Mouse (Mus musculus): Measurements from ENCODE around the gene BC030867.
A peak's percentile ranks its signal among the peaks of the same experiment; 100 is the strongest.

The BC030867 gene

DNA sequence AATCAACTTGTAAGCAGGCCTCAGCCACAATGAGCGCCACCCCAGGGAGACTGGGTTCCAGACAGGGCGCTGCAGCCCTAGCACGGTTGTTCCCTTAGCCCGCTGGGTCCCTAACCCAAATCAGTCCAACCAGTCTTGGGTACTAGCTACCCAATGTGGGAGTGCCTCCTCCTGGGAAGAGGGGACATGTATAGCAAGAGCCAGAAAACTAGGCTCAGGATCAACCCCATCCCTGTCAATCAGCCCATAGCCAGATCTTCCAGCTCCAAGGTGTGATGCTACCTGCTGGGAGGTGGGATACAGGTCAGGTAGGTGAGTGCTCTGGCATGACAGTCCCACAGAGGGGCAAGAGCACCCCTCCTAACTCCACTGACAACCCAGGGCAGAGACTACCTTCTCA, 41.5 kb downstream of the BC030867 start:
- no peak for DNase-seq (ENCODE audit: low spot score)

DNA sequence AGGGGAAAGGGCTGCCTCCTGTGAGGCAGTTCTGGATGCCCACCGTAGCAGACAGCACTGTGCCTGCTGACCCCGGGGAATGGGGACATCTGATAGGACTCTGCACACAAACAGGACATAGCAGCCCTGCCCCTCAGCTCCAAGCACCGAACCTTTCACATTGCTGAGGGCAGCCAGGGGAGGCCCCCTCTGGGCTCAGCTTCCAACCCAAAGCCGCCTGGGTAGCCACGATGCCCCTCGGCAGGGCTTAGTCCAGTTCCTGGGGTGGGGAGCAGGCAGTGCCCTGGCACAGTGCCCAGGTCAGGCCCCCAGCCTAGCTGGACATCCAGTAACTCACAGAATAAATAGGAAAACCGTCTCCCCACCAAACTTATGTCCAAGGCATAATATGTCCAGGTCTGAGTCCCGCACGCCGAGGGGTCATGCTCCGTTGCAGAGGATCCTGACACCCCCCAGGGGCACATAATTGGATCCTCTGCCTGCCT, 42.4 kb downstream of the BC030867 start:
- DNase-seq (ENCODE audit: low spot score), result no peak

DNA sequence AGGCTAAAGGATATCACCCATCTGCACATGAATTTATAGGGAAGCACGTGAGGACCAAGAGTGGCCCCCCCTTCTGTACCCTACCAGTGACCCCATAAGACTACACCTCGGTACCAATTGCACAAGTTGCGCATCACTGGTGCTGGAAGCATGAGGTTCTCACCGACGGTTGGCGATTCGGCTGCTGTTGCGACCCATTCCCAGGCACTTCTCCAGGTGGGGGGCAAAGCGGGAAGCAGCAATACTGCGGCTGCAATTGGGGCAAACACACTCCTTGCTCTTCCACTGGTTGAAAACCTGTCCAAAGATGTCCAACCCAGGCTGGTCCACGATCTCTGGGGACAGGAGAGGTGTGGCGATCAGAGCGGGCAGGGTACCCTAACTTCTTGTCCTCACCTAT, 45.3 kb downstream of the BC030867 start:
- no peak for DNase-seq (ENCODE audit: low spot score)

DNA sequence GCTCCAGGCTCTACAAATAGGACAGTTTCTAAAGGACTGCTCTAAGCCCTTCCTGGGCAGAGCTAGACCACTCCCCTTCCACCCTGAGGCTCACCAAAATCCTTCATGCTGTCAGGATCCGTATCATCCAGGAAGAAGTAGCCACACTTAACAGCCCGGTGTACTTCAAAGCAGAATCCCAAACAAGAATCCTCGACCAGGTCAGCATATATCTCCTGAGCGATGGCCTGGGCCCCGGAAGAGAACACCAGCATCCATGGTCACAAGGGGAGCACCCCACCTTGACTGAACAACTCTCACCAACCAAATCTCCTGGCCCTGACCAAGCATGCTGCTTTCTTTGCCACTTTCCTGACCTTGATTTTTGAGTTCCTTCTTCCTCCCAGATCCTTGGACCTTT, 45.7 kb downstream of the BC030867 start:
- DNase-seq (ENCODE audit: low spot score), result no peak

DNA sequence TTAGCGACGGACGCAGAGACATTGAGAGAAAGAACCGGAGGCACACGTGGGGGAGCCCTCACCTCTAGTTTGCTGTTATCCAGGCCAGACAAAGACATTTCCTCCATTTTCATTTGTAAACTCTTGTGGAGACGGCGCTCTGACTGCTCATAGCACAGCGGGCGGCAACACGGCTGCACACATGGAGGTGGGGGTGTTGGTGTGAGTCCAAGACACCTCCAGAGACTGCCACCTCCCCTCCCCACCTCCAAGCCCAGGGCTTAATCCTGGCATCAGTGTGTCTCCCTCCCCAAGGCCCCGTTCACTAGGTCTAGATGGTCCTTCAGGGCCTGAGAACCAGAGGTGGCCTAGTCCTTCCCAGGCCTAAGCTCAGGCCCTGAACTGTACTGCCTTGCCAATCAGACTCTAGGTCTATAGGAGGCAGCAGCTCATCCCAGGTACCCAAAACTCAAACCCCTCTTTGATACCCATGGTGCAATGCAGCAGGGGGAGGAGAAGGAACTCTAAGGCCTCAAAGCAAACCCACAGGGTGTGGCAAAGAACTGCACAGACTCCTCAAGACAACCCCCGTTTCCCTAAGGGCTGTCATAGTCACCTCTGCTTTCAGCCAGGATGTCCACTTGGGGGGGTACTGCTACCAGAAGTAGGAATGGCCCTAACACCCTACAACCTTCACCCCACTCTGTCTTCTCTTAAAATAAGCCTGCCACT, 46.4 kb downstream of the BC030867 start:
- no peak for DNase-seq (ENCODE audit: low spot score)

DNA sequence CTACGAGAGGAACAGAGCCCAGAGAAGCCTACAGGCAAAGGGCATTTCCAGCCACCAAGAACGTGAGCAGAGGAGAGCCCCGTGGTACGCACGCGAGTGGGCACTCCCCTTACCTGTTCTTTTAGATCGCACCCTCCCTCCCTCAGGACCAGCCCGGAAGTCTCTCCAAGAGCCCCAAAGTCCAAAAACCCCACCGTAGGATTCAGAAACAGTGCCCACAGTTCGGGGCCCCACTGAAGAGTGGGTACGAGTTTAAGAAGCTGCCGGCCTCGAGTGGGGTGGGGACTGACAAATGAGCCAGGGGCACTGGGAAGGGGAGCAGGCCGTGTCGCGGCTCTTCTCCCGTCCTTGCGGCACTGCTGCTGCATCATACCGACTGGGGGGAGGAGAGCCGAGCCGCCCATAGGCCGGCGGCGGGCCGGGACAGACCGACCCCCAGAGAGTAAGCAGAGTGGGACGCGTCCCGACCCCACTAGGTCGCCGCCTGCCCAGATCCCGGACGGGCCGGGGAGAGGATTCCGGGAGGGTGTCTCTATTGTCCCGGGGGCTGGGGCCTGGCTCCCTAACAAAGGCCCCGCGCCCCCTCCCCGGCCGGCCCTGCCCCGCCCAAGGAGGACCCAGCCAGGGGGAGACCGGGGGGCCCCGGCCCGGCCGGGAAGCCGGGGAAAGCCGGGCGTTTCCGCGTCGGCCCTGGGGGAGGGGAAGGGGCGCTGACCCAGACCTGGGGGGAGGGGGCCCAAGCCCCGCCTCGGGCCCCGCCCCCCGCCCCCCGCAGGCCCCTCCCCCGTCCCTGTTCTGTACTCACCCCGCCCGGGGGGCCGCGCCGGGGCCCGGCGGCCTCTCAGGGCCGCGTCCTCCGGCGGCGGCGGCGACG, 47.2 kb downstream of the BC030867 start:
- DNase-seq (ENCODE audit: low spot score), result no peak

DNA sequence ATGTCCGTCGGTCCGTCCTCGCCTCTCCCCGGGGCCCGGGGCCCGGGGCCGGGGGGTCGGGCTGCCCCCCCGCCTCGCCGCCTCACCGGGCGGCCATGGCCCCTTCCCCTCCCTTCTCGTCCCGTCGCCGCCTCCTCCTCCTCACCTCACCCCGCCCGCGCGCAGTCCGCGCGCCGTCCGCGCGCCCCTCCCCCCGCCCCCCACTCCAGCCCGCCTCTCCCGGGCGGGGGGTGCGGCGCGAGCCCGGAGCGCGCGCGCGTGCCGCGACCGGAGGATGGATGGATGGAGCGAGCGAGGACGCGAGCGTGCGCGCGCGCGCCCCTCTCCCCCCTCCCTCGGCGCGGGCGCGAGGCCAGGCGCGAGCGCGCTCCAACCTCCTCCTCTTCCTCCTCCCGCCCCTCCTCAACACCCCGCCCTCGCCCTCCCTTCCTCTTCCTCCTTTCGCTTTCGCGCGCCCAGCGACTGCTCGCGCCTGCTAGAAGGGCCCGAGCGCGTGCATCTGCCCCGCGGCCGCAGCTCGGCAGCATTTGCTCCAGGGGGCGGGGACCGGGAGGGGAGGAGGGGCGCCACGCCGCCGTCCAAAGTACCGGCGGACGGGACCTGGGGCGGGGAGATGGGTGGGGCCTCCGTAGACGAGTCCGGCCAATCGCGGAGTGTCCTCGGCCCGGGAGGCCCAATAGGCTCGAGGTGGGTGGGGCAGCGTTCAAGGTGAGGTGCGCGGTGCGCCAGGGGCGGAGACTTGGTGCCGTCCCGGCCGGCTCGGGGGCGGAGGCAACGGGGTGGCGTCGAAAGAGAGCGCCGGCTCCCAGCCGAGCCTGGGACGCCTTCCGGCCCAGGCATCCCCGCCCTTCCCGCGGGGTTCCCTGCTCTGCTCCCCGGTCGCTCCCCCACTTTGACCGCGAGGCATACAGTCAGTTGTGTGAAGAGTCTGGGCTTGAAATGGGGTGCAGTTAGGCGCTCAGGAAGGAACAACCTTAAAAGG, 48.1 kb downstream of the BC030867 start, which contains the start of gene Atxn7l3:
TSS of gene Atxn7l3 (minus strand) at position 141 of the 982 bp plus-strand sequence.
- DNase-seq (ENCODE audit: low spot score), result peak; percentile 98

DNA sequence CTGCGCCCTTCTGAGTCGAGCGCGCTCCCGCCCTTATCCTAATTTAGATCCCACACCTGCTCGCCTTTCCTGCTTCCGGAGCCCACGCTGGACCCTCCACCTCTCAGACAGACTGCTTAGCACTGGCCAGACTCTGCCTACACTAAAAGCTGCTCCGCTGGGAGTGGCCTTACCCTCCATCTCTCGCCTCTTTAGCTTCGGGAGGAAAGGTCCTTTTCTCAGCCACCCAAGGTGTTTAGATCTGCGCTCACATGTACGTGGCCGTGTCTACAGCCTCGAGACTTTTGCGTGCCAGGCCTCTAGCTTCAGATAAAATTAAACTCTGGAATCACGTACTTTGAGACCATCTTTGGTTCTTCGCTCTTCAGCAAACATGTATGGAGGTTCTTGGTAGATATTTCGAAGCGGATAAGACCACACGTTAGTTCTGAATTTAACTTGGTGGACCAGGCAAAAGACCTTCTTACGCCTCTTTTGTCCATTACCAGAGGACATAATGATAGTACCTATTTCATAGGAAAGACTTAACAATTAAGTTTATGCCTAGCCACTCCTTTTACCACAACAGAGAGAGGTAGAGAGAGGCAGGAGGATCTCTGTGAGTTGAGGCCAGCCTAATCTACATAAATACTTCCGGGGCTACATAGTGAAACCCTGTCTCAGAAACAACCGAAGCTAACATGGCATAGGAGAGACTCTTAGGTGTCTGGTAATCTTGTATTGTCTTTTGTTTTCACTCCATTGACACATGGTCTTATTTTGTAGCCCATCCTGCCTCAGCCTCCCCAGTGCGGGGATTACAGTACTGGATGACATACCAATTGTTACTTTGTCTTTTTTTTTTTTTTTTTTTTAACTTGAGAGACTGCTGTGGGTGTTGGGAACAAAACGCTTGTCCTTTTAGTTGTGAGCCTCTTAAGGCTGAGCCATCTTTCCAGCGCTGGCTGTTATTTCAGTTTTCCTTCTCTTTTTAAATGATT, 49.2 kb downstream of the BC030867 start:
- DNase-seq (ENCODE audit: low spot score), result no peak

DNA sequence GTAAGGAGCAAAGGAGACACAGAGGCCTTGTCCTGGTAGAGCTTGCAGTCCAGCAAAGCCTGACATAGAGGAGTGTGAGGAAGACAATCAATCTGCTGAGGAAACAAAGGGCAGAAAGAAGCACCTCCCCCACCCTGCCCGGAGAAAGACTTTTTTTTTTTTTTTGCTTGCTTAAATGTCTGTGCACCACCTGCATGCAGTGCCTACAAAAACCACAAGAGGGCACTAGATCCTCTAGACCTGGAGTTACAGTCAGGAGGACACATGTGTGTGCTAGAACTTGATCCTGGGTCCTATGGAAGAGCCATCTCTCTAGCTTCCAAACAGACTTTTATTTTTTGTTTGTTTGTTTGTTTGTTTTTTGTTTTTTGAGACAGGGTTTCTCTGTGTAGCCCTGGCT, 51.2 kb downstream of the BC030867 start:
- DNase-seq (ENCODE audit: low spot score), result peak; percentile 65

DNA sequence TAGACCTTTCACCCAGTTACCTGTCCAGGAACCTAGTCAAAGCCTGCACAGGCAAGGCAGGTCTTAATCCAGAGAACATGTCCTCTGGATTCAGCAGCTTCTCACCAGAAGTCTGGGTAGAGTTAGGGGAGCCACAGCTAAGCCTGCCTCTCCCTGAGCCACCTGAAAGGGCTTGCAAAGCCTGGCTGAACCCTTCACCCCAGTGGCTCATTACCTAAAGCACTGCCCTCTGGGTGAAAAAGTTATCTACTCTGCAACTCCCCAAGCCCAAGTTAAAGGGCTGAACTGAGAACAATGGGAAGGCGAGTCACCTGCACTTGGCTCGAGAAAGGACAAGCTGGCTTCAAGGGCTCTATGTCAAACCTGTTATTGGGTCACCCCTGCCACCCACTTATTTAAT, 55.5 kb downstream of the BC030867 start:
- no peak for DNase-seq (ENCODE audit: low spot score)

DNA sequence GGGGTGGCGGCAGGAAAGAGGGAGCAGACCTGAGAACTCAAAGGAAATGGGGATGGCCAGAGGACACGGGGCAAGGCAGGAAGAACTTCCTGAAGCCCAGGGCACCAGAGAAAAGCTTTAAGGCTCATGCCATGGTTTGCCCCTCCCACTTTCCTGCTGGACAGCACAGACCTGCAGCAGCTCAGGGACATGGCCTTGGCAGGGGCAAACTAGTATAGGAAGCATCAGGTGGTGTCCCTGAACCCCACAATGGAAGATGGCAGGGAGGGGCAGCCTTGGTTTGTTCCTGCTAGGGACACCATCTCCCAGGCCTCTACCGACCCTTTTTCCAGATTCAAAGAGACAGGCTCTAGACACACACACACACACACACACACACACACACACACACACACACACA, 56.7 kb downstream of the BC030867 start:
- DNase-seq (ENCODE audit: low spot score), result no peak

DNA sequence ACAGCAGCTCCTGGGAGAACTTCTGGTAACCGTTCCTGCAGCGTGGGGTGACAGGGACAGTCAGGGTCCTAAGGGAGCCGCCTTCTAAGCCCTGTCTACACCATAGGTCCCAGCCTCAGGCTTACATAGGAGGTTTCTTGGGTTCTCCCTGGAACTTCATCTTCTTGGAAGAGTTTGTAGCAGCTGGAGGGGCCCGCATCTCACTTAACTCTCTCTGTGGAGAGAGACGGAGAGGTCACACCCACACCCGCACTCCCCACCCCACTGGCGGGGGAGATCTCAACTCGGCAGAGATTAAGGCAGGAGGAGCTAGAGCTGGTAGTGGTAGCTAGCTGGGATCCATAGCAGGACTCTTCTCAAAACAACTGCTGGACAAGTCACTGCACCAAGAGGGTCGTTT, 59.4 kb downstream of the BC030867 start:
- DNase-seq (ENCODE audit: low spot score), result no peak

DNA sequence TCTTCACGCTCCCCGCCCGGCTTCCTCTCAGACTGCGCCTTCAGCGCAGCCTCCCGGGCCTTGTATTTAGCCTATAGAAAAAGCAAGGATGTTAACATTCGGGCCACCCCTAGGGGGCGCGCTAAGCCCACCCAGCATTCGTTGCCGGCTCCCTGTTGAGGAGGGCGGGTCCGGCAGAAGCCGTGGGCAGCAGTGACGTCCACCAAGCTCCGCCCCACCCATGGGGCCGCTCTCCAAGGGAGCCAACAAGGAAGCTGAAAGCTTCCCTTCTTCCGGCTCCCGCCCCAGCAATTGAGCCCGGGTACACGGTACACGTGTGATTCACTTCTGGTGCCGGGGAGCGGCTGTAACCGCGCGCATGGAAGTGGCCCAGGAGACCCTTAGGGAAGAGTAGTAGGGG, 60.3 kb downstream of the BC030867 start:
- DNase-seq (ENCODE audit: low spot score), result peak; percentile 96

DNA sequence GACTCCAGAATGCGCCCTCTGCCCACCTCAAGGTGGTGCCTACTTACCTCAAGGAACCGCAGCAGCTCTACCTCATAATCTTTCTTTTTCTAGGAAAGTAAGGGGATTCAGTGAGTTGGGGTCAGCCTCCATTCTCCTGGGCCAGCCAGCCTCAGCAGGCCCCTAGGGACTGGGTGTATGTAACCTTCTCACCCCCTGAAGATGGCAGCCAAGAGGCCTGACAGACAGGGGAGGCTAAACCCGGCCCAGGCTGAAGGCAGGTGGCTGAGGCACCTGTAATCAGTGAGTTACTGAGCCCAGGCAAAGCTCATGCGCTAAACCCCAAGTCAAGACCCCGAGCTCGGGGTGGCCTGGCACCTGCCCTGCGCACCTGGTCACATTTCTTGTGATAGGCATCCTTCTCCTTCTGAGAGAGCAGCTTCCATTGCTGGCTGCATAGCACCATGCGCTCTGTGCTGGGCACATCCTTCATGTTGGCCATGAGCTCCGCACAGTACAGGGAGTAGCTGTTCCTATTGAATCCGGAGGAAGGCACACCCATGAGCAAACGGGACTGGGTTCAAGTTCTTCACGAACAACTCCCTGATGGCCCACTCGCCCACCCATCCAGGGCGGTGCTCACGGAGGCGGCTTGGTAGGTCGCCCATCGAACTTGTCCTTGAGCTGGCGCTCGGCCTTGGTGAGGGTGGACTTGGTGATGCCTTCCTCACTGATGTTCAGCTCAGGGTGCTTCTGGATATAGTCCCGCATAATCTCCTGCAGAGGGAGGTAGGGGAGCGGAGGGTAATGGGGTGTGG, 61.3 kb downstream of the BC030867 start:
- DNase-seq (ENCODE audit: low spot score), result no peak

DNA sequence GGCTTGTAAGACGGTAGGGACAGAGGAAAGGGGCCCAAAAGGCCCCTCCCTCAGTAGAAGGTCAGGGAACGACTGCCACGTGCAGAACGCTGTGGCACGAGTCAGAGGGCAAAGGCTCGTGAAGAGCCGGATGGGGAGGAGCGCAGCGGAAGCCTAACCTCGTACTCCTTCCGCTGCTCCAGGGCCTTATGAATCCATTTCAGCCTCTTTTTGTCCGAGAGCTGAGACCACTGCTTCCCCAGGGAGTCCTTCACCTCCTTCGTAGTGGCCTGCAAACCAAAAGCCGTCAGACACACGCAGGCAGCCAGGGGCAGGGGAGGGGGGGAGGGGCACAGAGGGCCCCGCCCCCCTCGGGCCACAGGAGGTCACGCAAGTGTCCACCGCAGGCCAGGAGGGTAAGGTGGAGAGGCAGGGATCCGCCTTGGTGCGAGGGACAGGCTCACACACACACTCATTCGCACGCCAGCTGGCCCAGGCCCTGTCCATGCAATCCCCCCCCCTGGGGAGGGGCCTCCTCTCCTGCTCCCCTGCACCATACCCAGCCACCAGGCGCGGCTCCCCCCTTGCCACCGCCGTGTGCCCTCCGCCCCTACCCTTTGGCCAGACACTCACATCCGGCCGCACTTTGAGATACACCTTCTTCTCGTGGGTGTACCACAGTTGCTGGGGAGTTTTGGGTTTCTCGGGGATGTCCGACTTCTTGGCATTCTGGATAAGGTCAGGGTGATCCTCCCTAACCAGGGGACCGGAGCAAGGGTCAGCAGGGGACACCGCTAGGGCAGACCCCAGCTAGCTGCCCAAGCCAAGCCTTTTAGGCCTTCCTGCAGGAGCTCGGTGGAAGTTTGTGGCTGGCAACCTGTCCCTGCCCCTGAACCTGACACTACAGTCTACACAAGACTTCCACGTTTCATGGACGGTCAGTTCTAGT, 62.4 kb downstream of the BC030867 start:
- no peak for DNase-seq (ENCODE audit: low spot score)

DNA sequence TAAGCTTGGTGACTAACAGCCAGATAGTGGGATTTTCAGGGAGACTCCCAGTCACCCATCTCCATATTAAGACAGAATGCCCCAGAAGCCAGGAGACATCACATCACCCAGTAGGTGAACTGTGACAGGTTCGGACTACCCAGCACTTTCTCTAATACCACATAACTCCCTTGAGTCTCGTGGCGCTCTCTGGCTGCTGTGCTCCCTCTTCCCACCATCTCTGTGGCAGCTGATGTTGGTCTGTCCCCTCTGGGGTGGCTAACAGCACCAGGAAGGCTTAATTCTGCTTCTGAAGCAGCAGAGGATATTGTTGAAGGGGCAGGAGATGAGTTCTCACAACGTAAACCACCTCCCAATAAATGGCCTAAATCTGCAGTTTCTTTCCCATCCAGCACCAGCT, 63.3 kb downstream of the BC030867 start:
- DNase-seq (ENCODE audit: low spot score), result no peak

DNA sequence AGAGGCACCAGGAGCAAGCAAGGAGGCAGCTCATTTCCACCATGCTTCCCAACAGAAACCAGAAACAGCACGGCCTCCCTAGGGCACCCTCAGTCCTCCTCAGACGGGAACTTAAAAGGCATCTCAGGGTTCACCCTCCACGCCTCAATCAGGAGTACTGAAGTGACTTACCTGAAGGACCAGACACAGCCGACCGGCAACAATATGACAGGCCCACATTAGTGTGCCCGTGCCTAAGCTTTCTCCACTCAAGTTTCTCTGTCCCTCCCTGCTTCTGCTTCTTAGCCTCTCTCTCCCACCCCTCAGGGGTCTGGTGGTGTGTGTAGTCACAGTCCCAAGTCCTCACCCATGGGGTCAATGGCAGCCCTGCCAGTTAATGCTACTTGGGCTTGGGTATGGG, 63.9 kb downstream of the BC030867 start:
- DNase-seq (ENCODE audit: low spot score), result no peak

DNA sequence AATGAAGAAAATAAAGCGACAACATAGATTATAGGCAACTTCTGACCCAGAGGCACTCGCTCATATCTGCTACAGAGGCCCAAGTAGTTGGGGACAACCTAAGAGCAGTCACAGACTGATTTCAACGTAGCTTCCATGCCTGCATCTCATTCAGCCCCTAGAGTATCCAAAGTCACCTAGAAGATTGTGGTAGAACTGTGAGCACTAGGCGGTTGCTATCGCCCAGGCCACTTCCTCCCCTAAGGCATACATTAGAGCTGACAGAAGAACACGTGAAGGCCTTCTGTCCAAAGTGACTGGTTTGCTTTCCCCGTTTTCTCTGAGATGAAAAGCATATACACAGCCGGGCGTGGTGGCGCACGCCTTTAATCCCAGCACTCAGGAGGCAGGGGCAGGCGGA, 65.6 kb downstream of the BC030867 start:
- no peak for DNase-seq (ENCODE audit: low spot score)

Measured in spleen, adult 12 weeks (tissue).